Mouse (Mus musculus) lung, postnatal 0 days (tissue): ENCODE results near the gene Atp4a. TPM values are rescaled to one million over a fixed set of nuclear protein-coding genes. Genes with fewer than 3 reads are reported as not detected.

Experiments used
- ATAC-seq: fragments of 200-750 bp; cut with Nextera tagmentation; 2 replicates; pipeline ENCODE4 v1.8.0; 2017; ENCODE audit warnings: moderate library complexity
- DNase-seq: peaks from one replicate; pipeline ENCODE4 v3.0.0-alpha.2; 2016; ENCODE audit warnings: low spot score
- H3K27ac ChIP-seq: fragments of 300-500 bp; sonication (generic); 2 replicates; pipeline ENCODE4 v1.5.1; 2014; ENCODE audit warnings: antibody characterized with exemption, mild to moderate bottlenecking, low read length, mixed read lengths
- H3K27me3 ChIP-seq: fragments of 300-500 bp; sonication (generic); replicated peaks from 2 replicates; pipeline ENCODE4 v1.6.1; 2014; ENCODE audit warnings: low read length, mixed read lengths; ENCODE audit not compliant: insufficient read depth
- H3K36me3 ChIP-seq: fragments of 300-500 bp; sonication (generic); 2 replicates; pipeline ENCODE4 v1.6.1; 2014; ENCODE audit warnings: low read length, mixed read lengths; ENCODE audit not compliant: insufficient read depth
- H3K4me1 ChIP-seq: fragments of 300-500 bp; sonication (generic); 2 replicates; pipeline ENCODE4 v1.6.1; 2014; ENCODE audit warnings: antibody characterized with exemption, low read depth, low read length, mixed read lengths; ENCODE audit not compliant: insufficient read depth
- H3K4me2 ChIP-seq: fragments of 300-500 bp; sonication (generic); replicated peaks from 2 replicates; pipeline ENCODE4 v1.6.1; 2014; ENCODE audit warnings: low read depth, mild to moderate bottlenecking, low read length, moderate library complexity, mixed read lengths
- H3K4me3 ChIP-seq: fragments of 300-500 bp; sonication (generic); 2 replicates; pipeline ENCODE4 v1.5.1; 2014; ENCODE audit warnings: low read depth, low read length
- H3K9ac ChIP-seq: fragments of 300-500 bp; sonication (generic); replicated peaks from 2 replicates; pipeline ENCODE4 v1.6.1; 2014; ENCODE audit warnings: low read depth, mild to moderate bottlenecking
- H3K9me3 ChIP-seq: fragments of 300-500 bp; sonication (generic); 2 replicates; pipeline ENCODE4 v1.6.1; 2016; ENCODE audit warnings: low read length, mixed read lengths
- CTCF ChIP-seq: IDR thresholded peaks from 2 replicates; pipeline ENCODE4 v1.5.1; 2016; ENCODE audit warnings: antibody characterized with exemption, mild to moderate bottlenecking
- EP300 ChIP-seq: IDR thresholded peaks from 2 replicates; pipeline ENCODE4 v1.6.1; 2016; ENCODE audit warnings: antibody characterized with exemption, mild to moderate bottlenecking, control low read depth
- WGBS: fragments of 180-500 bp; shearing (Covaris S2); extraction: QIAGEN DNeasy Blood & Tissue Kit; methylation state at CpG from one replicate; pipeline ENCODE4 v1.1.7; 2014; 5-methylcytosine and 5-hydroxymethylcytosine counted together
- polyA plus RNA-seq: library from polyadenylated mRNA; unstranded; fragments of >200 nt; fragmentation: Nextera tagmentation; extraction: Ambion mirVana; gene quantifications from 2 replicates; pipeline ENCODE4 v1.2.1, GENCODE M21; 2015

Atp4a gene
- polyA plus RNA-seq, 1 experiment from 2014 or later, result not detected

DNA sequence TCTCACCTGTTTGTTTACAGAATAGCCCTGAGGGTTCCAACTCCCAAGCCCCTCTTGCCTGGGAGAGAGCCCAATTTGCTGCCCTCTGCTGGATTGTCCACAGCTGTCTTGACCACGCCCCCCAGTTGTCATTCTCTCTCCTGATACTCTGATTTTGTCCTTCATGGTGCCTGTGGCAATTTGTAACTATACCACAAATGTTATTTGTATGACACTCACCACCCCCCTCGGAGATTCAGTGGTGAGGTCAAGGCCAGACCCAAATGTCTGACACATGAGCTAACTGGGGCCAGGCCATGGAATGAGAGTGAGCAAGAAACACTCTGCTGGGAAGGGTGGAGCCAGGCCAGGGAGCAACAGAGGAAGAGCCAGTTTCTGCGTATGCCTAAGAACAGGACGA lies 46.8 kb downstream of the Atp4a start:
- Histone ChIP-seq H3K9me3 (no peaks in the 10 kb centered on the region; the same call in 1 of the 2 replicates), H3K27me3 (no peaks in the 10 kb centered on the region), H3K9ac (no peak overlapping the region), H3K4me3 (no peak overlapping the region), H3K36me3 (no peaks in the 10 kb centered on the region), H3K27ac (no peak overlapping the region), H3K4me2 (no peak overlapping the region), H3K4me1 (no peaks in the 10 kb centered on the region)
- DNase-seq (peak; percentile 41), ATAC-seq (peak; percentile 58)
- 22% methylated on average over 4 of the region's 4 CpGs for WGBS
- no peak for TF ChIP-seq EP300
- TF ChIP-seq CTCF, result peak; percentile 60

DNA sequence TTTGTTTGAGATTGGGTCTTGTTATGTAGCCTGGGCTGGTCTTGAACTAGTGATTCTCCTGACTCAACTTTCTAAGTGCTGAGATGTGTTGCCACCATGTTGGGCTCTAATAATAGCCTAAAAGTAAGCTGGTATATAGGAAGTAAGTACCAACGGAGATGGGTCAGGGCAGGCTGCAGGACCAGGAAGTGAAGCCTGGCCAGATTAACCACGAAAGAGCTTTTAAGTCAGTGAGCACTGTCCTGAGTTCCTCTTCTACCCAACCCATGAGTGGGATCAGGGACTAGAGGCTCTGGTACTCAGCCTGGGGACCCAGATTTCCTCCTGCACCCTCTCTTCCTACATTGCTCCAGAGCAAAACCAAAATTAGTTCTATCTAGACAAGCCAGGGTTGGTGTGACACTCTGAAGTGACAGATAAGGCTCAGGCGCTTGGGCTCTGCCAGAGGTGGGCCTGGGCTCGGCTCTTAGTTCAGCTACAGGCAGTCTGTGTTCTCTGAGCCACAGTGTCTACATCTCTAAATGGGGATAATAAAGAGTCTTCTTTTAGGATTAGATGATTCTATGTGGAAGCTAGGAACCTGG lies 49.9 kb downstream of the Atp4a start:
- no peaks in the 10 kb centered on the region for H3K36me3 ChIP-seq
- ATAC-seq (no peak), DNase-seq (no peak)
- H3K27ac ChIP-seq, result no peak overlapping the region
- no peaks in the 10 kb centered on the region for H3K4me1 ChIP-seq
- H3K27me3 ChIP-seq, result no peaks in the 10 kb centered on the region
- H3K4me2 ChIP-seq, result no peak overlapping the region
- H3K9me3 ChIP-seq, result no peaks in the 10 kb centered on the region
- TF ChIP-seq EP300, result no peak
- no peak for TF ChIP-seq CTCF
- no peak overlapping the region for H3K4me3 ChIP-seq
- no peak overlapping the region for H3K9ac ChIP-seq
- WGBS, result 51% methylated on average over 4 of the region's 4 CpGs

DNA sequence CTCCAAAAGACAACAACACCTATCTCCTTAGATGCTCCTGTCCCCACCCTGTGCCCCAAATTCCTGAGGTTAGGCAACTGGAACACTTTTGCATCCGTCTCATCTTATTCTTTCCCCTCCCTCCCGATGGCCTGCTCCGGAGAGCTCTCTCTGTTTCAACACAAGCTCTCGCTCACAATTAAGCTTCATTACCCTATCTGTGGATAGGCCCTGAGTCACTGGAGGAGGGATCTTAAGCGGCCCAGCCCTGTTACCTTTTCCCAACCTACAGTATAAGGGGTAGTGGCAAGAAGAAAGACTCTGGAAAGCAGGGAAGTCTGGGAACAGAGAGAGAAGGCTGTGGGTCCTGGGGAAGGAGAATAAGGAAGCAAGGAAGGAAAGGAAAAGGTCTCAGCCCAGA lies 51.4 kb downstream of the Atp4a start, which contains the start of gene Dmkn:
Gene Dmkn (plus strand): TSS at position 301 of the 400 bp plus-strand sequence.
- no peaks in the 10 kb centered on the region for H3K9me3 ChIP-seq
- H3K4me3 ChIP-seq, result no peak within 1 kb of the TSS
- 41% methylated on average over 5 of the region's 5 CpGs for WGBS
- DNase-seq (no peak), ATAC-seq (no peak)
- no peaks in the 10 kb centered on the region for H3K4me1 ChIP-seq
- H3K36me3 ChIP-seq, result no peaks in the 10 kb centered on the region
- H3K9ac ChIP-seq, result no peak within 1 kb of the TSS
- no peak within 1 kb of the TSS for H3K27ac ChIP-seq
- no peak within 1 kb of the TSS for H3K4me2 ChIP-seq
- no peaks in the 10 kb centered on the region for H3K27me3 ChIP-seq
- TF ChIP-seq CTCF, result no peak
- TF ChIP-seq EP300, result no peak

DNA sequence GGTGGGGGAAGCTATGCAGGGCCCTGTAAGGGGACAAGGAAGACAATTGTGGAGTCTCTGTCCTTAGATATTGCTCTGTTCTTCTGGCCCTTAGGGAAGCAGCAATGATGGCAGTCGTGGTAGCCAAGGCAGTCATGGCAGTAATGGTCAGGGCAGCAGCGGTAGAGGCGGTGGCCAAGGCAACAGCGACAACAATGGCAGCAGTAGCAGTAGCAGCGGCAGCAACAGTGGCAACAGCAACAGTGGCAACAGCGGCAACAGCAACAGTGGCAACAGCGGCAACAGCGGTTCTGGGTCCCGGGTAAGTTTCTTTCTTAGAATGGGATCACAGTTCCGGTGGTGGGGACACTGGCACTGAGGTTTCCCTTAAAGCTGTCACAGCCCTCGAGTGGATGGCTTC lies 53.2 kb downstream of the Atp4a start:
- Histone ChIP-seq H3K9ac (no peak overlapping the region), H3K27me3 (no peaks in the 10 kb centered on the region), H3K4me1 (no peaks in the 10 kb centered on the region), H3K36me3 (no peaks in the 10 kb centered on the region), H3K27ac (no peak overlapping the region), H3K4me3 (no peak overlapping the region), H3K4me2 (no peak overlapping the region), H3K9me3 (no peaks in the 10 kb centered on the region)
- TF ChIP-seq EP300 (no peak), CTCF (no peak)
- 0 out of 2 replicates have a peak, but pooled peaks have one; percentile 18 for ATAC-seq
- 35% methylated on average over 11 of the region's 11 CpGs for WGBS
- no peak for DNase-seq

DNA sequence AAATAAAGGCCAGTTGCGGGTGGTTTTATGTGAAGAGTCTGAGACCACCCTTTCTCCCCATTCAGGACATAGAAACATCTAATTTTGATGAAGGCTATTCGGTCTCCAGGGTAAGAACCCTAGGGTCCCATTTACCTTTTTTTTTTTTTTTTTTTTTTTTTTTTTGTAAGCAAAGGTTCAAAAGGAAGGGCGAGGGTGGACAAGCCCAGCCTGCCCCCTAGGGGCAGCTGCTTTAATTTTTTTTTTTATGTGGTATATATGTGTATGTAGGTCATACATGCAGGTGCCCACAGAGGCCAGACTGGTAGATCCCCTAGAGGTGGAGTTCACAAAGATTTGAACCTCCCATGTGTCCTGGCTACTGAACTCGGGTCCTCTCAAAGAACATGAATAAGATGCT lies 54.4 kb downstream of the Atp4a start:
- Histone ChIP-seq H3K4me2 (no peak overlapping the region), H3K36me3 (no peaks in the 10 kb centered on the region), H3K4me3 (no peak overlapping the region), H3K4me1 (no peaks in the 10 kb centered on the region), H3K27me3 (no peaks in the 10 kb centered on the region), H3K27ac (no peak overlapping the region), H3K9me3 (no peaks in the 10 kb centered on the region), H3K9ac (no peak overlapping the region)
- no peak for ATAC-seq
- no peak for DNase-seq
- TF ChIP-seq EP300 (no peak), CTCF (no peak; the same call in 1 of the 2 replicates)
- 80% methylated on average over 4 of the region's 4 CpGs for WGBS

DNA sequence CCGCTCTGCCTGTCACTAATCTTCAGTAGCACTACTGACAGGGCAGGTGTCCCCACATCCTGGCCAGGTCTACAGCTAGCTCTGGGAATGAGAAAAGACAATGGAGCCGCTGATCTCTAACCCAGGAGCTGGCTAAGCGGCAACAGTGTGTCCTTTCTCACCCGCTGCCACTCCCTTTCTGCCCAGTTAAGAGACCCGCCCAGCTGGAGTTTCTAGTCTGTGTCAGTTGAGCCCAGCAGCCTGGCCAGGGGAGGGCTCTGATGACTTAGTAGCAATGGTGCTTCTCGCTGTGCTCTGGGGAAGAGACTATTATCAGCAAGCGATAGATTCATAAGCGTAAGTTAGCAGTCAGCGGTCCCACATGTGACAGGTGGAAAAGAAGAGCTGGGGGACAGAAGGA lies 57.2 kb downstream of the Atp4a start:
- TF ChIP-seq CTCF (no peak), EP300 (no peak)
- DNase-seq (peak; percentile 48), ATAC-seq (no peak; the same call in 1 of the 2 replicates)
- H3K4me1 ChIP-seq, result no peaks in the 10 kb centered on the region
- no peaks in the 10 kb centered on the region for H3K9me3 ChIP-seq
- no peak overlapping the region for H3K4me2 ChIP-seq
- 21% methylated on average over 9 of the region's 9 CpGs for WGBS
- H3K27ac ChIP-seq, result no peak overlapping the region
- H3K9ac ChIP-seq, result no peak overlapping the region
- no peaks in the 10 kb centered on the region for H3K27me3 ChIP-seq
- H3K36me3 ChIP-seq, result no peaks in the 10 kb centered on the region
- H3K4me3 ChIP-seq, result no peak overlapping the region

Other genes starting within 250 kb of the Atp4a start
- not detected in 2 replicates for gene Prodh2, start 218.6 kb upstream of the Atp4a start, polyA plus RNA-seq
- gene Arhgap33, start 177.1 kb upstream of the Atp4a start, polyA plus RNA-seq, result 2.1 TPM in 2 replicates
- 22.8 and 27.0 TPM in 2 replicates for gene Hspb6, start 160.0 kb upstream of the Atp4a start, polyA plus RNA-seq
- gene Proser3, start 159.9 kb upstream of the Atp4a start, polyA plus RNA-seq, result 4.0 and 4.4 TPM in 2 replicates
- 32.8 and 38.6 TPM in 2 replicates for gene Lin37, start 152.4 kb upstream of the Atp4a start, polyA plus RNA-seq
- gene U2af1l4, start 148.9 kb upstream of the Atp4a start, polyA plus RNA-seq, result 75.0 and 86.0 TPM in 2 replicates
- 4.5 and 6.1 TPM in 2 replicates for gene Gm49396, start 148.9 kb upstream of the Atp4a start, polyA plus RNA-seq
- 173 and 184 TPM in 2 replicates for gene Psenen, start 148.6 kb upstream of the Atp4a start, polyA plus RNA-seq
- 1.2 and 3.2 TPM in 2 replicates for gene Igflr1, start 146.8 kb upstream of the Atp4a start, polyA plus RNA-seq
- 6.8 and 6.9 TPM in 2 replicates for gene Kmt2b, start 123.5 kb upstream of the Atp4a start, polyA plus RNA-seq
- gene Zbtb32, start 113.3 kb upstream of the Atp4a start, polyA plus RNA-seq, result 3.0 and 3.9 TPM in 2 replicates
- 11.2 and 11.8 TPM in 2 replicates for gene Upk1a, start 99.4 kb upstream of the Atp4a start, polyA plus RNA-seq
- gene Cox6b1, start 86.1 kb upstream of the Atp4a start, polyA plus RNA-seq, result 717 and 766 TPM in 2 replicates
- gene Etv2, start 76.4 kb upstream of the Atp4a start, polyA plus RNA-seq, result not detected in 2 replicates
- gene Rbm42, start 61.9 kb upstream of the Atp4a start, polyA plus RNA-seq, result 101 and 107 TPM in 2 replicates
- gene Haus5, start 47.2 kb upstream of the Atp4a start, polyA plus RNA-seq, result 10.0 and 10.3 TPM in 2 replicates
- gene Pmis2, start 40.6 kb upstream of the Atp4a start, polyA plus RNA-seq, result not detected in 2 replicates
- 0.69 and 1.2 TPM in 2 replicates for gene 2200002J24Rik, start 13.3 kb upstream of the Atp4a start, polyA plus RNA-seq
- 179 and 193 TPM in 2 replicates for gene Tmem147, start 17.3 kb downstream of the Atp4a start, polyA plus RNA-seq
- gene Gapdhs, start 31.5 kb downstream of the Atp4a start, polyA plus RNA-seq, result 0.18 and 0.21 TPM in 2 replicates
- 6.7 and 7.3 TPM in 2 replicates for gene Sbsn, start 39.3 kb downstream of the Atp4a start, polyA plus RNA-seq
- gene Dmkn, start 51.5 kb downstream of the Atp4a start, polyA plus RNA-seq, result 65.2 and 74.3 TPM in 2 replicates
- gene Krtdap, start 75.7 kb downstream of the Atp4a start, polyA plus RNA-seq, result 2.1 and 4.4 TPM in 2 replicates
- gene Ffar2, start 111.6 kb downstream of the Atp4a start, polyA plus RNA-seq, result 1.1 and 1.4 TPM in 2 replicates
- gene Ffar3, start 144.0 kb downstream of the Atp4a start, polyA plus RNA-seq, result not detected in 2 replicates
- gene Ffar1, start 149.4 kb downstream of the Atp4a start, polyA plus RNA-seq, result not detected in 2 replicates
- gene Cd22, start 168.1 kb downstream of the Atp4a start, polyA plus RNA-seq, result 0.35 and 0.79 TPM in 2 replicates
- 1.2 and 1.8 TPM in 2 replicates for gene Mag, start 202.7 kb downstream of the Atp4a start, polyA plus RNA-seq
- gene Hamp2, start 212.5 kb downstream of the Atp4a start, polyA plus RNA-seq, result not detected in 2 replicates
- gene Hamp, start 231.8 kb downstream of the Atp4a start, polyA plus RNA-seq, result not detected in 2 replicates
- 19.6 and 21.1 TPM in 2 replicates for gene Usf2, start 244.6 kb downstream of the Atp4a start, polyA plus RNA-seq